Mouse (Mus musculus) midbrain, embryonic 11.5 days (tissue): ENCODE measurements around the gene A2m. TPM values are rescaled to one million over a fixed set of nuclear protein-coding genes. Genes with fewer than 3 reads are reported as not detected.

ENCODE experiments used
- ATAC-seq: fragments of 200-750 bp; cut with Nextera tagmentation; 2 replicates; pipeline ENCODE4 v1.8.0; 2017; ENCODE audit warnings: moderate TSS enrichment, moderate library complexity; ENCODE audit not compliant: low FRiP score
- DNase-seq: peaks from one replicate; pipeline ENCODE4 v3.0.0; 2015; ENCODE audit warnings: low spot score; ENCODE audit errors: missing footprints
- H3K27ac ChIP-seq: fragments of 300-500 bp; sonication (generic); 2 replicates; pipeline ENCODE4 v1.5.1; 2014; ENCODE audit warnings: low read depth, low read length
- H3K27me3 ChIP-seq: fragments of 300-500 bp; sonication (generic); 2 replicates; pipeline ENCODE4 v1.6.1; 2014; ENCODE audit warnings: mild to moderate bottlenecking, low read length, moderate library complexity, mixed read lengths; ENCODE audit not compliant: control insufficient read depth, insufficient read depth
- H3K36me3 ChIP-seq: fragments of 300-500 bp; sonication (generic); 2 replicates; pipeline ENCODE4 v1.6.1; 2014; ENCODE audit warnings: mild to moderate bottlenecking, low read length, moderate library complexity, mixed read lengths; ENCODE audit not compliant: control insufficient read depth, insufficient read depth
- H3K4me1 ChIP-seq: fragments of 300-500 bp; sonication (generic); 2 replicates; pipeline ENCODE4 v1.6.1; 2014; ENCODE audit warnings: low read length; ENCODE audit not compliant: control insufficient read depth, insufficient read depth
- H3K4me2 ChIP-seq: fragments of 300-500 bp; sonication (generic); 2 replicates; pipeline ENCODE4 v1.6.1; 2014; ENCODE audit warnings: mild to moderate bottlenecking, moderate library complexity
- H3K4me3 ChIP-seq: fragments of 300-500 bp; sonication (generic); 2 replicates; pipeline ENCODE4 v1.5.1; 2014; ENCODE audit warnings: low read depth, low read length
- H3K9ac ChIP-seq: fragments of 300-500 bp; sonication (generic); 2 replicates; pipeline ENCODE4 v1.6.1; 2014; ENCODE audit warnings: low read length
- H3K9me3 ChIP-seq: fragments of 300-500 bp; sonication (generic); 2 replicates; pipeline ENCODE4 v1.6.1; 2016; ENCODE audit warnings: low read length; ENCODE audit not compliant: control insufficient read depth
- WGBS: fragments of 180-500 bp; shearing (Covaris S2); extraction: QIAGEN DNeasy Blood & Tissue Kit; methylation state at CpG from one replicate; pipeline ENCODE4 v1.1.7; 2014; 5-methylcytosine and 5-hydroxymethylcytosine counted together
- polyA plus RNA-seq: library from polyadenylated mRNA; unstranded; fragments of >200 nt; fragmentation: Nextera tagmentation; extraction: Ambion mirVana; gene quantifications from 2 replicates; pipeline ENCODE4 v1.2.1, GENCODE M21; 2014

A2m gene
- 8.9 and 9.1 TPM in 2 replicates for polyA plus RNA-seq

DNA sequence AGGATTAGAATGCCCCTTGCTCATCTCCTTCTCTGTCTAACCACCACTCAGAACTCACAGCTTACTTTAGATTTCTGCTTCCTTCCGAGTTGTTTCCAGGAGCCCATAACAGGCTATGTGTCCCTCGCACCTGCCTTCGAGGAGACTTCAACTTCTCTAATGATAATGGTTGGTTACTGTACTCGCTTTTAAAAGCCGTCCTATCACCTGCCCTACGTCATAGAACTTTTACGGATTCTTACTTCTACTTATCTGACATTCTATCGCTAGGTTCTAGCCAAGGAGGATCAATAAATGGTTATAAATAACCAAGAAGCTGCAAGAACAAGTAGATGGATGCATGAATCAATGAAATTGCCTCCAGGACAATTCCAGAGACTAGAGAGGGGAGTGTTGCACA lies at the start of gene A2m:
Gene A2m, plus strand, starts transcription at position 301 of the 400 bp plus-strand sequence.
- Histone ChIP-seq H3K4me1 (peaks cover 8% of the 10 kb centered on the region; the same call in 1 of the 2 replicates), H3K27me3 (no peaks in the 10 kb centered on the region), H3K4me3 (peak within 1 kb of the TSS; percentile 19), H3K27ac (no peak within 1 kb of the TSS; the same call in 1 of the 2 replicates), H3K9ac (peak within 1 kb of the TSS; percentile 44), H3K9me3 (no peaks in the 10 kb centered on the region), H3K36me3 (no peaks in the 10 kb centered on the region), H3K4me2 (peak within 1 kb of the TSS; percentile 44)
- WGBS: 91% methylated on average over 8 of the region's 8 CpGs
- peak; percentile 79 for DNase-seq
- no peak for ATAC-seq

DNA sequence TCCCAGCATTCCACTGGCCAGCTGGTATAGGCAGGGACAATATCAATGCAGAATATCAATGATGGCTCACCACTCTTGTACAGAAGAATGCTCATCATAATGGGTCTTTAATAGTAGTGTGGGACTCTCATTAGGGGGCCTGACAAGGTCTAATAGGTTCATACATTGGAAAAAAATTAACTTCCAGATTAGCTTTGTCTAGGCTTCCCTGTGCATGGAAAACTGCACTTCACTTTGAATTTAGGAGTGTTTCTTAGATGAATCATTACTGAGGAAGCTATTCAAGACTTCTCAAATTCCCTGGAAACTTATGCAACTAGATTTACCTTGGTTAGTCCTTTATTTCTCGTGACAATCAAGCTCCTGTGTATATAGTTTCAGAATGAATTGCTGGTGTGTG lies 45.0 kb upstream of the A2m start:
- no peaks in the 10 kb centered on the region for H3K36me3 ChIP-seq
- H3K4me1 ChIP-seq: no peaks in the 10 kb centered on the region
- H3K9ac ChIP-seq: no peak overlapping the region
- no peaks in the 10 kb centered on the region for H3K9me3 ChIP-seq
- 54% methylated on average over 1 of the region's 1 CpGs for WGBS
- H3K27me3 ChIP-seq: no peaks in the 10 kb centered on the region
- no peak overlapping the region for H3K4me2 ChIP-seq
- H3K4me3 ChIP-seq: no peak overlapping the region
- H3K27ac ChIP-seq: no peak overlapping the region
- ATAC-seq: no peak
- no peak for DNase-seq

- Histone ChIP-seq H3K4me1 (no peaks in the 10 kb centered on the region), H3K4me3 (no peak overlapping the region), H3K36me3 (no peaks in the 10 kb centered on the region), H3K27me3 (no peaks in the 10 kb centered on the region), H3K9me3 (no peaks in the 10 kb centered on the region), H3K9ac (no peak overlapping the region), H3K27ac (no peak overlapping the region), H3K4me2 (no peak overlapping the region)
- DNase-seq (no peak), ATAC-seq (no peak)
- WGBS: 71% methylated on average over 1 of the region's 1 CpGs
These were observed 34.2 kb upstream of the A2m start for GRCm38 (mm10) chr6:121600927-121601326.

GRCm38 (mm10) chr6:121607861-121608260 lies 27.3 kb upstream of the A2m start:
- Histone ChIP-seq H3K4me3 (no peak overlapping the region), H3K9ac (no peak overlapping the region), H3K27ac (no peak overlapping the region), H3K27me3 (no peaks in the 10 kb centered on the region), H3K36me3 (no peaks in the 10 kb centered on the region), H3K4me1 (no peaks in the 10 kb centered on the region), H3K9me3 (no peaks in the 10 kb centered on the region), H3K4me2 (no peak overlapping the region)
- ATAC-seq (no peak), DNase-seq (no peak)

DNA sequence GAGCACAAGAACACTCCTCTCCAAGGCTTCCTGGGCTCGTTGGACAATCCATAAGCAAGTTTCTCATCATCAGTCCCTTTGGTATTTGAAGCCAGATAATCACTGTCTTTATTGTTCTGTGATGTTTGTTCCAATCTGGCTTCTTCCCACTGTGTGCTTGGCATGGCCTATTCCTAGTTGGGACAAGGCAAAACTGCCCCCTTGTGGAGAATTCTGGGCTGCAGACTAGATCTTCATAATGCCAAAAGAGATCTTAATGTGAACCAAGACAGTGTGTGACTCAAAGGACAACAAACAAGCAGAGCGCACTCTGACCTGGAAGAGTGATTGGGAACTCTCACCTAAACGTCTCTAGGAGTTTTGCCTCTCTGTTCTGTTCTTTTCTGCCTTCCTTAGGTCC lies 23.4 kb upstream of the A2m start:
- no peaks in the 10 kb centered on the region for H3K4me1 ChIP-seq
- H3K27ac ChIP-seq: no peak overlapping the region
- H3K36me3 ChIP-seq: no peaks in the 10 kb centered on the region
- ATAC-seq: no peak
- no peaks in the 10 kb centered on the region for H3K27me3 ChIP-seq
- DNase-seq: no peak
- no peak overlapping the region for H3K4me2 ChIP-seq
- H3K9ac ChIP-seq: no peak overlapping the region
- WGBS: 44% methylated on average over 3 of the region's 3 CpGs
- no peak overlapping the region for H3K4me3 ChIP-seq
- H3K9me3 ChIP-seq: no peaks in the 10 kb centered on the region

- ATAC-seq (no peak), DNase-seq (no peak)
- Histone ChIP-seq H3K27ac (no peak overlapping the region), H3K4me1 (no peaks in the 10 kb centered on the region), H3K27me3 (no peaks in the 10 kb centered on the region), H3K9ac (no peak overlapping the region), H3K4me2 (no peak overlapping the region), H3K9me3 (no peaks in the 10 kb centered on the region), H3K4me3 (no peak overlapping the region), H3K36me3 (no peaks in the 10 kb centered on the region)
- 43% methylated on average over 3 of the region's 3 CpGs for WGBS
These were observed 17.7 kb upstream of the A2m start for GRCm38 (mm10) chr6:121617476-121617875.

DNA sequence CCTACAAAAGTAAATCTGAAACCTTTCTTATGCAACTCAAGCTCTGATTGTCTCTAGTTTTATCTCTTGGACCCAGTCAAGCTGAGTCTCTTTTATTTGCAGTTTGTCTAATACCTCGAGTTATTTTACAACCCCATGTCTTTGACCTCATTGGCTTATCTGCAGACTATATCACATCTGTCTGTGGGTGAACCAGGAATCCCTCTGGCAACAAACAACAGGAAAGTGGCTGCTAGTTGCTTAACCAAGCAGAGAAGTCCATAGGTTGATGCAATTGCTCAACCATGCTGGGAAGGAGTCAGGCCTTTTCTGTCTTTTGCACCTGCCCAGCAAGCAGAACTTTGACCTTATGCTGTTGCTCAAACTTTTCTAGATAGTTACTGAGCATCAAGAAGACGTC lies 12.7 kb upstream of the A2m start:
- Histone ChIP-seq H3K4me1 (no peaks in the 10 kb centered on the region), H3K27me3 (no peaks in the 10 kb centered on the region), H3K36me3 (no peaks in the 10 kb centered on the region), H3K9me3 (no peaks in the 10 kb centered on the region), H3K4me2 (no peak overlapping the region), H3K4me3 (no peak overlapping the region), H3K9ac (no peak overlapping the region), H3K27ac (no peak overlapping the region)
- ATAC-seq (no peak), DNase-seq (no peak)
- 79% methylated on average over 2 of the region's 2 CpGs for WGBS

- Histone ChIP-seq H3K9ac (no peak overlapping the region), H3K4me1 (peaks cover 8% of the 10 kb centered on the region; the same call in 1 of the 2 replicates), H3K9me3 (no peaks in the 10 kb centered on the region), H3K4me2 (no peak overlapping the region), H3K4me3 (no peak overlapping the region), H3K27me3 (no peaks in the 10 kb centered on the region), H3K27ac (no peak overlapping the region), H3K36me3 (no peaks in the 10 kb centered on the region)
- ATAC-seq (no peak), DNase-seq (peak; percentile 53)
- 76% methylated on average over 13 of the region's 13 CpGs for whole genome bisulfite sequencing
These were observed 656 bp upstream of the A2m start for GRCm38 (mm10) chr6:121634520-121634919.

DNA sequence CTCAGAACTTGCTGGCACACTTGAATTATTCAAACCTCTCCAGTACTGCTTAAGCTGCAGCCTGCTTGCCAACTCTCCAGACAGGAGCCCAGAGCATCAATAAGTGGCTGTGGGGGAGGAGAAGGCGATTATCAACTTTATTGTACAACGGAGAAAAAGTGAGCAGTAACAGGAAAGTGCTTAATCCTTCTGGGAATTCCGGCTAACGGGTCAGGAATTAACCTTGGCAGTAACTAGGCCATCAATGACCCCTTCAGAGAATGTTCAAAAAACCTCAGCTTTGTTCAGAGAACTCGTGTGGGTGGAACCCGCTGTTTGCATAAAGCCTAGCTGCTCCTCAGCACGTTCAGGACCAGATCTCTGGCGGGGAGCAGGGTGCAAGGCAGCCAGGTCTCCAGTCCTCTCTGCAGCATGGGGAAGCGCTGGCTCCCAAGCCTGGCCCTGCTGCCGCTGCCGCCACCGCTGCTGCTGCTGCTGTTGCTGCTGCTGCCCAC lies 749 bp downstream of the A2m start:
- Histone ChIP-seq H3K4me3 (peak overlapping the region; percentile 19), H3K9me3 (no peaks in the 10 kb centered on the region), H3K27ac (no peak overlapping the region; the same call in 1 of the 2 replicates), H3K9ac (peak overlapping the region; percentile 44), H3K27me3 (no peaks in the 10 kb centered on the region), H3K4me2 (peak overlapping the region; percentile 44), H3K4me1 (peaks cover 8% of the 10 kb centered on the region; the same call in 1 of the 2 replicates), H3K36me3 (no peaks in the 10 kb centered on the region)
- ATAC-seq (peak; percentile 90), DNase-seq (peak; percentile 95)
- 3% methylated on average over 12 of the region's 12 CpGs for WGBS
